Mouse (Mus musculus) neural tube, embryonic 15.5 days (tissue): ENCODE measurements around the gene Cldn3. TPM values are rescaled to one million over a fixed set of nuclear protein-coding genes. Genes with fewer than 3 reads are reported as not detected.

Experiments
- ATAC-seq: fragments of 200-750 bp; cut with Nextera tagmentation; 2 replicates; pipeline ENCODE4 v1.8.0; 2017; ENCODE audit warnings: mild to moderate bottlenecking, moderate TSS enrichment, moderate library complexity; ENCODE audit not compliant: low FRiP score
- H3K27ac ChIP-seq: fragments of 300-500 bp; sonication (generic); replicated peaks from 2 replicates; pipeline ENCODE4 v1.5.1; 2015; ENCODE audit warnings: mild to moderate bottlenecking, inconsistent platforms
- H3K27me3 ChIP-seq: fragments of 300-500 bp; sonication (generic); replicated peaks from 2 replicates; pipeline ENCODE4 v1.6.1; 2015; ENCODE audit warnings: inconsistent platforms
- H3K36me3 ChIP-seq: fragments of 300-500 bp; sonication (generic); 2 replicates; pipeline ENCODE4 v1.6.1; 2015; ENCODE audit warnings: inconsistent platforms
- H3K4me1 ChIP-seq: fragments of 300-500 bp; sonication (generic); 2 replicates; pipeline ENCODE4 v1.6.1; 2015; ENCODE audit warnings: inconsistent platforms
- H3K4me2 ChIP-seq: fragments of 300-500 bp; sonication (generic); 2 replicates; pipeline ENCODE4 v1.6.1; 2015; ENCODE audit warnings: inconsistent platforms, mild to moderate bottlenecking, moderate library complexity
- H3K4me3 ChIP-seq: fragments of 300-500 bp; sonication (generic); replicated peaks from 2 replicates; pipeline ENCODE4 v1.5.1; 2015; ENCODE audit warnings: mild to moderate bottlenecking, inconsistent platforms
- H3K9ac ChIP-seq: fragments of 300-500 bp; sonication (generic); replicated peaks from 2 replicates; pipeline ENCODE4 v1.6.1; 2015; ENCODE audit warnings: mild to moderate bottlenecking, inconsistent platforms
- H3K9me3 ChIP-seq: fragments of 300-500 bp; sonication (generic); replicated peaks from 2 replicates; pipeline ENCODE4 v1.6.1; 2016; ENCODE audit warnings: inconsistent platforms
- WGBS: fragments of 180-500 bp; shearing (Covaris S2); methylation state at CpG from one replicate; pipeline ENCODE4 v1.1.7; 2015; ENCODE audit warnings: mixed read lengths; 5-methylcytosine and 5-hydroxymethylcytosine counted together
- polyA plus RNA-seq: library from polyadenylated mRNA; unstranded; fragments of >200 nt; fragmentation: Nextera tagmentation; extraction: Ambion mirVana; gene quantifications from 2 replicates; pipeline ENCODE4 v1.2.1, GENCODE M21; 2015

Gene Cldn3
- polyA plus RNA-seq, 1 experiment from 2014 or later, result 0.96 TPM

DNA sequence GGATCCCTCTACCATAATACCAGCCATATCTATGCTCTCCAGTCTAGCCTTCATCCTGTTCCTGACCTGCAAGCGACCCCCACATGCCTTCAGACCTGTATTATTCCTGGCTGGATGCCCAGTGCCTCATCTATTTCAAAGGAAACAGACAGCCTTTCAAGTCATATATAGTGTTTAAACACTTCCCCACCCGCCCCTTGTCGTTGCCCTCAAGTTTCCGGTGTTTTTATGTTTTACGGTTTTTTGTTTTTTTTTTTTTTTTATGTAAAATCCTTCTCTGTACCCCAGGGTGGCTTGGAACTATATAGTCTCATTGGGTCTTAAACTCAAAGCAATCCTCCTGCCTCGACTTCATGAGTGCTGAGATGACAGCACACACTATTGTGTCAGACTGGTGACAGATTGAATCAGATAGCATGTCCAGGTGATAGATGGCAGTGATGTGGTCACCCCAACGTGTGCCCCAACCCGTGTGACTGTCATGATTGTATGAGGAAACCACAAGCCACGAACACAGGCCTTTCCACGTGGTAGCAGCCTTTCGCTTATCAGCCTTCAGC is 38.7 kb downstream of the Cldn3 start:
- ATAC-seq, result no peak
- no peak overlapping the region for H3K27ac ChIP-seq
- H3K36me3 ChIP-seq, result no peaks in the 10 kb centered on the region
- no peaks in the 10 kb centered on the region for H3K27me3 ChIP-seq
- 68% methylated on average over 11 of the region's 11 CpGs for WGBS
- H3K9ac ChIP-seq, result no peak overlapping the region
- no peaks in the 10 kb centered on the region for H3K9me3 ChIP-seq
- H3K4me2 ChIP-seq, result peak overlapping the region; percentile 91
- H3K4me3 ChIP-seq, result peak overlapping the region; percentile 72
- peaks cover 47% of the 10 kb centered on the region for H3K4me1 ChIP-seq

DNA sequence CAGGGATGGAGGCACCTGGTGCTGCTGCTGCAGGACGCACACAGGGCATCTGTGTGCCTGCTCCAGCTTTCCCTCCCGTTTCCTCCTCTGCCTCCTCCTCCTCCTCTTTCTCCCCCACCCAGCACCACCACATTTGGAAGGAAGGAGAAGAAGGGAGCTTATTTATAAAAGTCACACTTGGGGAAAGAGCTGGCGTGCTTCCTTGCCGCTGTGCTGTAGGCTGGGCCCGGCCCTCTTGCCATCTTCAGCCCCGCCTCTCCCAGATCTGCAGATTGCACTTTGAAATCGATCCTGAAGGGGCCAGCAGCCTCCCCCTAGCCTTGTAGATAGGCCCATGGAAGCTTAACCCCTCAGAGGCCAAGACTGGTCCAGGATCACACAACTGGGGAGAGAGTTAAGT is 39.9 kb downstream of the Cldn3 start:
- no peak overlapping the region for H3K9ac ChIP-seq
- 19% methylated on average over 7 of the region's 7 CpGs for WGBS
- H3K27me3 ChIP-seq, result no peaks in the 10 kb centered on the region
- peak overlapping the region; percentile 91 for H3K4me2 ChIP-seq
- no peak for ATAC-seq
- H3K36me3 ChIP-seq, result no peaks in the 10 kb centered on the region
- H3K4me1 ChIP-seq, result peaks cover 47% of the 10 kb centered on the region
- no peaks in the 10 kb centered on the region for H3K9me3 ChIP-seq
- no peak overlapping the region for H3K27ac ChIP-seq
- no peak overlapping the region for H3K4me3 ChIP-seq

DNA sequence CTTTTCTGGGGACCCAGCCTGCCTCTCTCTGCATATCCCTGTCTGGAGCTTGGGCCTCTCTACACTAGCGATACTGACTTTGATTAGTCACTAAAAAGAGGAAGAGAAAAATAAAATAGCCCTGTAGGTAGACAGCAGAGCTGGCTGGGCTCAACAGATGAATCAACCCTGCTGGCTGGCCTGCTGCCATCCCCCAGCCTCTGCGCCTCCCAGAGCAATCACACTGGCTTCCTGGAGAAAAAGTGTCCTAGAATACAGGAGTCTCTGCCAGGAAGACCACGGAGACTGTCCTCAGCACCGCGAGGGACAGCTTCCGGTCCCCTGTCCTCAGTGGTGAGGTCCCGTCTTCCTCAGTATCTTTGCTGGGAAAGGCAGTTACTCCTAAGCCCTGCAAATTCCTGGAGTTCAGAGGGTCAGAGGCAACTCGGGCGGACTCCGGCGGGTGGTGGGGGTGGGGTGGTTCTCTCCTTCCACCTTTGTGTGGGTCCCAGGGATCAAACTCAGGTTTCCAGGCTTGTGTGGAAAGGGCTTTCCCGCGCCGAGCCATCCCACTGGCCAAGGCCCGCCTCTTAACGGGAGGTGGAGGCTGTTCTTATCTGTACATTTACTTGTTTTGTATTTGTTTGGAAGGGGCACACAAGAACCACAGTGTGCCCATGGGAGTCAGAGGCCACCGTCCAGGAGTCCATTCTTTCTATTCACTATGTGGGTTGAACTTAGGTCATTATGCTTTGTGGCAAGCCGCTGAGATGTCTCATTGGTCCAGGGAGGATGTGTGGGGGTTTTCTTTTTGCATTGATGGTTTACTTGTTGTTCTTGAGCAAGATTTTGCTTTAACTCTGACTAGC is 43.2 kb downstream of the Cldn3 start:
- H3K4me2 ChIP-seq, result peak overlapping the region; percentile 15
- H3K4me3 ChIP-seq, result no peak overlapping the region
- no peak overlapping the region for H3K9ac ChIP-seq
- no peaks in the 10 kb centered on the region for H3K9me3 ChIP-seq
- H3K27me3 ChIP-seq, result no peaks in the 10 kb centered on the region
- no peak overlapping the region; the same call in 1 of the 2 replicates for H3K27ac ChIP-seq
- 67% methylated on average over 18 of the region's 18 CpGs for WGBS
- no peaks in the 10 kb centered on the region for H3K36me3 ChIP-seq
- H3K4me1 ChIP-seq, result peaks cover 35% of the 10 kb centered on the region
- no peak for ATAC-seq

DNA sequence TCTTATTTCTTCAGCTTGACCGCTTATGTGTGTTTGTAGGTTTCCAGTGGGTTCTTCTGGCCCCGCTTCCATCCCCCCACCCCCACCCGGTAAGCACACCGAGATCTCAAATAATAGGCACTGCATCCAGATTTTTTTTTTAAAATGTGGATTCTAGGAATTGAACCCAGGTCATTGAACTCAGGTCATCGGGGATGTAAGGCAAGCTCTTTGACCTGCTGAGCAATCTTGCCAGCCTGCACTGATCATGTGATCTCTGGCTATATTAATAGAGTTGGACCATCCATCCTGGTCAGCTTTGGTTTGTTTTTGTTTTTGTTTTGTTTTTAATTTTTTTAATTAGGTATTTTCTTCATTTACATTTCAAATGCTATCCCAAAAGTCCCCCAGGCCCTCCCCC is 46.6 kb downstream of the Cldn3 start:
- no peak overlapping the region for H3K4me3 ChIP-seq
- H3K36me3 ChIP-seq, result peaks cover 3% of the 10 kb centered on the region; the same call in 1 of the 2 replicates
- 96% methylated on average over 5 of the region's 5 CpGs for WGBS
- ATAC-seq, result no peak
- H3K4me1 ChIP-seq, result peaks cover 16% of the 10 kb centered on the region
- no peak overlapping the region for H3K4me2 ChIP-seq
- no peak overlapping the region for H3K27ac ChIP-seq
- no peak overlapping the region for H3K9ac ChIP-seq
- no peaks in the 10 kb centered on the region for H3K27me3 ChIP-seq
- H3K9me3 ChIP-seq, result no peaks in the 10 kb centered on the region

DNA sequence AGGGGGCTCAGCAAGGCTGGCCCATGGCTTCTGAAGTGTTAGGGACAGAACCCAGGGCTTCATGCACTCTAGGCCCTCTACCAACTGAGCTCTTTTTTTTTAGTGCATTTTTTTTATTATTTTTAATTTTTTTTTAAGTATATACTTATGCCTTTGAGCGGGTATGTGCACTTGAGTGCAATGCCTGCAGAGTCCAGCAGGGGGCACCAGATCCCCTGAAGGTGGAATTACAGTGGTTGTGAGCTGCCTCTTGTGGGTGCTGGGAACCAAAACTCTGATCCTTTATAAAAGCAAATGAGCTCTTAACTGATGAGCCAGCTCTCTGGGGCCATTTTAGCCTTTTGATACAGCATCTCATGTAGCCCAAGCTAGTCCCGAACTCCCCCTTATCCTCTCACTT is 48.6 kb downstream of the Cldn3 start:
- Histone ChIP-seq H3K9ac (no peak overlapping the region), H3K27me3 (no peaks in the 10 kb centered on the region), H3K4me3 (no peak overlapping the region), H3K27ac (no peak overlapping the region), H3K9me3 (no peaks in the 10 kb centered on the region), H3K4me1 (peaks cover 6% of the 10 kb centered on the region; the same call in 1 of the 2 replicates), H3K4me2 (no peak overlapping the region), H3K36me3 (peaks cover 14% of the 10 kb centered on the region)
- 97% methylated on average over 2 of the region's 2 CpGs for WGBS
- ATAC-seq, result no peak

DNA sequence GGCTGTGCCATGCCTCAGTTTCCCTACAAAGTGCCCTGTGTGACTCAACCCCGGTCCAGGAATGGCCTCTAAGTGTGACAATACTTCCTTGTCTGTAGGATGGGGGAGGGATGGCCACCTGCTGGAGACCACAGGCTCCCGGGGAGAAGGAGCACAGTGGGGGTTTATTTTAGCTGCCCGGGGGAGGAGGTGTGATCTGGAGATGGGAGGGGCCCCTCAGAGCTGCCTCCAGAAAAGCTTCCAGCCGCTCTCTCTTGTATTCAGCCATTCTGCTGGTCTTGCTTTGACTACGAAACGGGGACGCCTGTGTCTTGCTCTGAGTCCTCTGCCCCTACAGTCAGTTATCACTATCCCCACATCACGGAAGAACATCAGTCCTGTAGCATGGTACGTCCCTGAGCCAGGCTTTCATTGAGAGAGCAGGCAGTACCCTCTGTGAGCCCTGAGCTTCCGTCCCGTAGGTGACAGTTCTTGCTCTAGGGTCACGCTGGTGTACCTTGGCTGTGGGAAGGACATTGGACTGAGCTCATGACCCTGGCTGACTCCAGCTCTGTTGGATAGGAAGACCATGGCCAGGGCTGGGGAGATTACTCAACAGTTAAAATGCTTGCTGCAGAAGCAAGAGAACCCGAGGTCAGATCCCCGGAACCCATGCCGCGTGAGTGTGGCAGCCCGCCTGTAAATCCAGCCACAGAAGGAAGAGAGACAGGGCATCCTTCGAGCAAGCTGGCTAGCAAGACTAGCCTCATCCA is 49.8 kb downstream of the Cldn3 start:
- Histone ChIP-seq H3K36me3 (peaks cover 14% of the 10 kb centered on the region), H3K4me1 (peaks cover 6% of the 10 kb centered on the region; the same call in 1 of the 2 replicates), H3K27ac (no peak overlapping the region), H3K4me2 (no peak overlapping the region), H3K4me3 (no peak overlapping the region), H3K9me3 (no peaks in the 10 kb centered on the region), H3K27me3 (no peaks in the 10 kb centered on the region), H3K9ac (no peak overlapping the region)
- no peak for ATAC-seq
- 69% methylated on average over 18 of the region's 18 CpGs for WGBS

Other genes starting within 250 kb of the Cldn3 start
- 25.8 and 51.6 TPM in 2 replicates for gene Eln, start 238.9 kb upstream of the Cldn3 start, polyA plus RNA-seq
- not detected in 2 replicates for gene Tmem270, start 79.5 kb upstream of the Cldn3 start, polyA plus RNA-seq
- not detected in 2 replicates for gene Cldn13, start 70.7 kb upstream of the Cldn3 start, polyA plus RNA-seq
- 4.2 and 9.2 TPM in 2 replicates for gene Mettl27, start 53.8 kb upstream of the Cldn3 start, polyA plus RNA-seq
- gene Cldn4, start 39.3 kb upstream of the Cldn3 start, polyA plus RNA-seq, result 0.13 and 10.1 TPM in 2 replicates
- 73.0 and 77.0 TPM in 2 replicates for gene Abhd11, start 22.9 kb downstream of the Cldn3 start, polyA plus RNA-seq
- 118 and 141 TPM in 2 replicates for gene Stx1a, start 37.3 kb downstream of the Cldn3 start, polyA plus RNA-seq
- 40.6 and 44.5 TPM in 2 replicates for gene Dnajc30, start 78.0 kb downstream of the Cldn3 start, polyA plus RNA-seq
- 75.0 and 87.9 TPM in 2 replicates for gene Bud23, start 78.7 kb downstream of the Cldn3 start, polyA plus RNA-seq
- 30.3 and 34.0 TPM in 2 replicates for gene Vps37d, start 92.1 kb downstream of the Cldn3 start, polyA plus RNA-seq
- gene Mlxipl, start 103.7 kb downstream of the Cldn3 start, polyA plus RNA-seq, result 0.79 and 0.84 TPM in 2 replicates
- 15.8 and 17.5 TPM in 2 replicates for gene Tbl2, start 163.4 kb downstream of the Cldn3 start, polyA plus RNA-seq
- gene Bcl7b, start 182.1 kb downstream of the Cldn3 start, polyA plus RNA-seq, result 44.6 and 46.4 TPM in 2 replicates
- gene Baz1b, start 201.1 kb downstream of the Cldn3 start, polyA plus RNA-seq, result 23.6 and 27.1 TPM in 2 replicates